In the genomic region with DNA sequence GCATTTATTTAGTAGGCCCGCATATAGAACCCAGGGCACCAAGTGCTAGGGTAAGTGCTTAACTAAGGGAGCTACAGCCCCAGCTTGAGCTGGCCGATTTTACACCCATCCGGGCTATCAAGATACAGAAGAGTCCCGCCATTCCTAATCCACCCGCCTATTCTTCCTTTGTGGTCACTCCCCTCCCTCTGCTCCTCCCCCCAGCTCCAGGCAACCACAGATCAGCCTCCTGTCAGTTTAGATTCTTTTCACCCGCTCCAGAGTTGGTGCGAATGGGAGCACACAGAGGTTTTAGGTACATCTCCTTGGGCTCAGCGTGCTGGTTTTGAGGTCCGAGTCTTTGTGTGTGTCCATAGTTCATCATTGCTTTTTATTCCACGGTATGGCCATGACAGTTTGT, we compare ENCODE assay signal across 9 mouse cellular contexts. TPM values are rescaled to one million over a fixed set of nuclear protein-coding genes. Genes with fewer than 3 reads are reported as not detected.
DNase-seq lines count a peak whose midpoint lies in the region; ATAC-seq lines count a peak whose summit lies in the region.
"Had no signal": no experiment of that assay in that cellular context is flagged by ENCODE, and none has a peak within 500 bp of the region (broad histone marks: within the 10 kb centered on the region; RNA-seq: fewer than 3 reads in every experiment).

No protein-coding gene starts in this region.

- H3K4me2 ChIP-seq in embryonic facial prominence, embryonic 13.5 days = peak overlapping the region; percentile 11; the same call in 1 of the 2 replicates

- ATAC-seq in embryonic facial prominence, embryonic 13.5 days (ENCODE audit: insufficient number of reproducible peaks, insufficient read depth, low FRiP score, low TSS enrichment, low read depth) = no peak
- no peak for ATAC-seq in granulocyte monocyte progenitor cell, adult 5-6 weeks (replicated peaks; ENCODE audit: poor library complexity, severe bottlenecking)

- H3K27me3 ChIP-seq in embryonic facial prominence, embryonic 13.5 days = peaks cover 46% of the 10 kb centered on the region
- peaks cover 56% of the 10 kb centered on the region for H3K27me3 ChIP-seq in limb, embryonic 10.5 days (ENCODE audit: low read depth, poor library complexity, severe bottlenecking)

- WGBS in embryonic facial prominence, embryonic 13.5 days = 6% methylated on average over 10 of the region's 10 CpGs
- 14% methylated on average over 10 of the region's 10 CpGs for WGBS in limb, embryonic 10.5 days

- no peaks in the 10 kb centered on the region for H3K9me3 ChIP-seq in embryonic facial prominence, embryonic 13.5 days
- no peaks in the 10 kb centered on the region for H3K9me3 ChIP-seq in limb, embryonic 10.5 days (replicated peaks)

- no peaks in the 10 kb centered on the region for H3K36me3 ChIP-seq in embryonic facial prominence, embryonic 13.5 days
- H3K36me3 ChIP-seq in limb, embryonic 10.5 days = no peaks in the 10 kb centered on the region

- no peak overlapping the region for H3K9ac ChIP-seq in embryonic facial prominence, embryonic 13.5 days

- peaks cover 24% of the 10 kb centered on the region for H3K4me1 ChIP-seq in embryonic facial prominence, embryonic 13.5 days
- peaks cover 17% of the 10 kb centered on the region for H3K4me1 ChIP-seq in limb, embryonic 10.5 days

- peak; percentile 52 to 59 for DNase-seq in kidney, postnatal 4 days
- no peak for DNase-seq in kidney, adult 18-20 months
- peak; percentile 39 for DNase-seq in limb, embryonic 10.5 days (ENCODE audit: low spot score)
- peak; percentile 94 for DNase-seq in retina, postnatal 1 day
- DNase-seq in testis, postnatal 14 days (ENCODE audit: low spot score) = no peak
- no peak for DNase-seq in right cerebral cortex, adult 2 months (ENCODE audit: low spot score in 2 of 2)

- no peak overlapping the region for H3K27ac ChIP-seq in embryonic facial prominence, embryonic 13.5 days
- no peak overlapping the region for H3K27ac ChIP-seq in limb, embryonic 10.5 days

- H3K4me3 ChIP-seq in embryonic facial prominence, embryonic 13.5 days = no peak overlapping the region
- no peak overlapping the region for H3K4me3 ChIP-seq in limb, embryonic 10.5 days

RNA-seq across cellular contexts. Expression of a gene that starts 16.5 kb away (rescaled TPM):
- polyA plus RNA-seq in embryonic facial prominence, embryonic 13.5 days (2015; fragmentation: Nextera tagmentation; extraction: Ambion mirVana) = not detected in 2 replicates
- not detected in 2 replicates for polyA plus RNA-seq in limb, embryonic 10.5 days (2016; fragmentation: Nextera tagmentation; extraction: Ambion mirVana)
- total RNA-seq in granulocyte monocyte progenitor cell, adult 5-6 weeks (2014; fragmentation: Nextera tagmentation) = 0.36 TPM in 1 of 2 replicates, not detected in the other
- 0.09 TPM in 1 of 2 replicates, not detected in the other for total RNA-seq in granulocyte monocyte progenitor cell, adult 5-6 weeks (2017)
- polyA plus RNA-seq: large intestine, adult 2 months had no signal

RNA-seq across cellular contexts. Expression of a gene that starts 28.7 kb away (rescaled TPM):
- polyA plus RNA-seq in embryonic facial prominence, embryonic 13.5 days (2015; fragmentation: Nextera tagmentation; extraction: Ambion mirVana) = not detected in 2 replicates
- polyA plus RNA-seq in limb, embryonic 10.5 days (2016; fragmentation: Nextera tagmentation; extraction: Ambion mirVana) = not detected in 2 replicates
- total RNA-seq in granulocyte monocyte progenitor cell, adult 5-6 weeks (2014; fragmentation: Nextera tagmentation) = not detected in 2 replicates
- not detected in 2 replicates for total RNA-seq in granulocyte monocyte progenitor cell, adult 5-6 weeks (2017)
- polyA plus RNA-seq: large intestine, adult 2 months had no signal

RNA-seq across cellular contexts. Expression of a gene that starts 36.4 kb away (rescaled TPM):
- polyA plus RNA-seq in embryonic facial prominence, embryonic 13.5 days (2015; fragmentation: Nextera tagmentation; extraction: Ambion mirVana) = 48.4 and 49.2 TPM in 2 replicates
- polyA plus RNA-seq in limb, embryonic 10.5 days (2016; fragmentation: Nextera tagmentation; extraction: Ambion mirVana) = 58.7 and 62.0 TPM in 2 replicates
- total RNA-seq in granulocyte monocyte progenitor cell, adult 5-6 weeks (2014; fragmentation: Nextera tagmentation) = 57.8 and 60.8 TPM in 2 replicates
- 53.4 and 59.4 TPM in 2 replicates for total RNA-seq in granulocyte monocyte progenitor cell, adult 5-6 weeks (2017)

Comparison
In these comparisons a context has a peak if more than half of its experiments do, and no peak if none do; other contexts are left out.
1. DNase-seq: peak in kidney, postnatal 4 days (2 of 2), limb, embryonic 10.5 days (single experiment) and retina, postnatal 1 day (single experiment); none in kidney, adult 18-20 months (single experiment), testis, postnatal 14 days (single experiment) and right cerebral cortex, adult 2 months (0 of 2).